Mouse (Mus musculus): ENCODE data around the gene Odf2l.

DNA sequence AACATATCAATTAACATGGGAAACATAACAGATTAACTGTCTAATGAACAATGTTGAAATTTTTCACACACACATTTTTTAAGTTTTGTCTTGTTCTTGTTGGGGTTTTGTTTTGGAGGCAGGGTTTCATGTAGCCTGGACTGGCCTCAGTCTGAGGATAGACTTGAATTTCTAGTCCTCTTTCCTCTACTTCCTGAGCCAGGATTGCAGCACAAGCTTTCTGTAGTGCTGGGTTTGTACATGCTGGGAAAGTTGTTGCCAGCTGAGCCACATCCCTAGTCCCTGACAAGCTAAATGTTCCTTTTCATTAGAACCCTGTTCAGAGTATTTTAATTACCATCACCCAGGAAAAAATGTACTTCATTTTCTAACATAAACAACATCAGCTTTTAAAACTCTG lies 29.6 kb downstream of the Odf2l start:
- no peak for TF ChIP-seq CTCF (IDR thresholded peaks at IDR 0.05; ENCODE audit: control insufficient read depth, insufficient read depth, insufficient read length)
- TF ChIP-seq CEBPB (IDR thresholded peaks at IDR 0.05; ENCODE audit: low read depth) = no peak
- no peak for TF ChIP-seq FOSL1 (IDR thresholded peaks at IDR 0.05; ENCODE audit: insufficient read depth, low read length, poor library complexity, severe bottlenecking)
- no peak for TF ChIP-seq USF1 (IDR thresholded peaks at IDR 0.05; ENCODE audit: low read depth)
